Mouse (Mus musculus) midbrain, postnatal 0 days (tissue): ENCODE results near the gene 9030025P20Rik. TPM values are rescaled to one million over a fixed set of nuclear protein-coding genes. Genes with fewer than 3 reads are reported as not detected.
A peak's percentile ranks its signal among the peaks of the same experiment; 100 is the strongest.
"Not testable (repeated sequence)": the region's sequence is repeated elsewhere in the genome, so short reads cannot be mapped to it uniquely, and the experiment has no call there.

Experiments used
- ATAC-seq: fragments of 200-750 bp; cut with Nextera tagmentation; 2 replicates; pipeline ENCODE4 v1.8.0; 2017; ENCODE audit warnings: moderate number of reproducible peaks, mild to moderate bottlenecking, moderate TSS enrichment, moderate library complexity; ENCODE audit not compliant: low FRiP score
- DNase-seq: peaks from one replicate; pipeline ENCODE4 v3.0.0-alpha.2; 2015; ENCODE audit warnings: low spot score
- H3K27ac ChIP-seq: fragments of 300-500 bp; sonication (generic); 2 replicates; pipeline ENCODE4 v1.5.1; 2014; ENCODE audit warnings: low read depth, mild to moderate bottlenecking, low read length, mixed read lengths
- H3K27me3 ChIP-seq: fragments of 300-500 bp; sonication (generic); 2 replicates; pipeline ENCODE4 v1.6.1; 2014; ENCODE audit warnings: low read length, control low read depth, mixed read lengths; ENCODE audit not compliant: insufficient read depth
- H3K36me3 ChIP-seq: fragments of 300-500 bp; sonication (generic); 2 replicates; pipeline ENCODE4 v1.6.1; 2014; ENCODE audit warnings: low read length, control low read depth, mixed read lengths; ENCODE audit not compliant: insufficient read depth
- H3K4me1 ChIP-seq: fragments of 300-500 bp; sonication (generic); 2 replicates; pipeline ENCODE4 v1.6.1; 2014; ENCODE audit warnings: mild to moderate bottlenecking, control low read depth, antibody characterized with exemption, low read length, mixed read lengths; ENCODE audit not compliant: insufficient read depth
- H3K4me2 ChIP-seq: fragments of 300-500 bp; sonication (generic); 2 replicates; pipeline ENCODE4 v1.6.1; 2014; ENCODE audit warnings: low read depth, mild to moderate bottlenecking, low read length, mixed read lengths; ENCODE audit not compliant: poor library complexity, severe bottlenecking
- H3K4me3 ChIP-seq: fragments of 300-500 bp; sonication (generic); 2 replicates; pipeline ENCODE4 v1.5.1; 2014; ENCODE audit warnings: low read depth, mild to moderate bottlenecking, low read length, moderate library complexity
- H3K9ac ChIP-seq: fragments of 300-500 bp; sonication (generic); replicated peaks from 2 replicates; pipeline ENCODE4 v1.6.1; 2014; ENCODE audit warnings: mild to moderate bottlenecking, low read length, moderate library complexity, mixed read lengths; ENCODE audit not compliant: poor library complexity, severe bottlenecking
- H3K9me3 ChIP-seq: fragments of 300-500 bp; sonication (generic); 2 replicates; pipeline ENCODE4 v1.6.1; 2016; ENCODE audit warnings: low read length, control low read depth
- CTCF ChIP-seq: IDR thresholded peaks from 2 replicates; pipeline ENCODE4 v1.5.1; 2016; ENCODE audit warnings: antibody characterized with exemption, mild to moderate bottlenecking
- WGBS: fragments of 180-500 bp; shearing (Covaris S2); extraction: QIAGEN DNeasy Blood & Tissue Kit; methylation state at CpG from one replicate; pipeline ENCODE4 v1.1.7; 2014; 5-methylcytosine and 5-hydroxymethylcytosine counted together
- polyA plus RNA-seq: library from polyadenylated mRNA; unstranded; fragments of >200 nt; fragmentation: Nextera tagmentation; extraction: Ambion mirVana; gene quantifications from 2 replicates; pipeline ENCODE4 v1.2.1, GENCODE M21; 2015
- total RNA-seq: library from RNA; depleted of rRNA; stranded (reverse); fragments of >200 nt; gene quantifications from 2 replicates; pipeline ENCODE4 v1.2.3, GENCODE M21; 2014

9030025P20Rik gene
- total and polyA plus RNA-seq, 2 experiments from 2014 or later, result 7.0 to 8.7 TPM

GRCm38 (mm10) chr17:14958686-14959327 is 19.5 kb upstream of the 9030025P20Rik start:
- DNase-seq (no peak), ATAC-seq (no peak)
- Histone ChIP-seq H3K9me3 (no peaks in the 10 kb centered on the region), H3K4me2 (no peak overlapping the region), H3K4me1 (peaks cover 3% of the 10 kb centered on the region; the same call in 1 of the 2 replicates), H3K27me3 (no peaks in the 10 kb centered on the region), H3K9ac (no peak overlapping the region), H3K27ac (no peak overlapping the region), H3K36me3 (peaks cover 5% of the 10 kb centered on the region; the same call in 1 of the 2 replicates), H3K4me3 (no peak overlapping the region)
- TF ChIP-seq CTCF, result no peak
- 96% methylated on average over 5 of the region's 5 CpGs for WGBS

DNA sequence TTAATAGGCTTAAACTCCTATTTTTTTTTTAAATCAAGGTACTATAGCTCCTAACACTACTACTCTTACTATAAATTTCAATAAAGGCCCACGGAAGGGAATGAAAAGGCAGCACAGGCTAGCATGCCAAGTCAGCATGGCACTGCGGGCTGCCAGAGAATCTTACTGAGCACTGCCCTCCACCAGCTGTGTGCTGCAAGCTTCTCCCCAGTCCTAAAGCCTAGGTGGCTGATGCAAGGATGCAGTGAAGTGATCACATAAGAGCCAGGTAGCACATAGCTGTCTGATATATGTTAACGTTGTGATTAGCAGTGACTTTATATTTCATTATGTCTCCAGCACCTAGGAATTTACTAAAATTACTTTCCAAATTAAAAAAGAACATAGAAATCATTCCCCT is 18.3 kb upstream of the 9030025P20Rik start:
- Histone ChIP-seq H3K4me2 (peak overlapping the region; percentile 54), H3K27me3 (no peaks in the 10 kb centered on the region), H3K9me3 (no peaks in the 10 kb centered on the region), H3K9ac (0 out of 2 replicates have a peak overlapping the region, but pooled peaks have one; percentile 39), H3K36me3 (no peaks in the 10 kb centered on the region), H3K27ac (no peak overlapping the region), H3K4me1 (peaks cover 3% of the 10 kb centered on the region; the same call in 1 of the 2 replicates), H3K4me3 (peak overlapping the region; percentile 22)
- no peak for TF ChIP-seq CTCF
- 23% methylated on average over 3 of the region's 3 CpGs for WGBS
- ATAC-seq (no peak), DNase-seq (no peak)

GRCm38 (mm10) chr17:14960520-14960919 is 17.7 kb upstream of the 9030025P20Rik start:
- no peak for TF ChIP-seq CTCF
- no peaks in the 10 kb centered on the region for H3K27me3 ChIP-seq
- H3K4me2 ChIP-seq, result peak overlapping the region; percentile 95
- DNase-seq, result no peak
- ATAC-seq, result 0 out of 2 replicates have a peak, but pooled peaks have one; percentile 2
- no peaks in the 10 kb centered on the region for H3K36me3 ChIP-seq
- peaks cover 3% of the 10 kb centered on the region; the same call in 1 of the 2 replicates for H3K4me1 ChIP-seq
- under 1% methylated on average over 18 of the region's 23 CpGs for WGBS
- H3K9ac ChIP-seq, result peak overlapping the region; percentile 44; the same call in 1 of the 2 replicates
- H3K9me3 ChIP-seq, result no peaks in the 10 kb centered on the region
- peak overlapping the region; percentile 64 for H3K4me3 ChIP-seq
- no peak overlapping the region for H3K27ac ChIP-seq

GRCm38 (mm10) chr17:14960951-14961556 is 17.2 kb upstream of the 9030025P20Rik start, which contains the start of gene Phf10:
Phf10 (minus strand) TSS chr17:14961273.
- H3K9me3 ChIP-seq, H3K27me3 ChIP-seq, DNase-seq, H3K36me3 ChIP-seq, H3K4me1 ChIP-seq: not testable (repeated sequence)
- Histone ChIP-seq H3K4me2 (peak within 1 kb of the TSS; percentile 95), H3K4me3 (peak within 1 kb of the TSS; percentile 64), H3K9ac (peak within 1 kb of the TSS; percentile 62), H3K27ac (peak within 1 kb of the TSS; percentile 43; the same call in 1 of the 2 replicates)
- peak; percentile 85 for ATAC-seq
- WGBS, result 0% methylated on average over 11 of the region's 100 CpGs

DNA sequence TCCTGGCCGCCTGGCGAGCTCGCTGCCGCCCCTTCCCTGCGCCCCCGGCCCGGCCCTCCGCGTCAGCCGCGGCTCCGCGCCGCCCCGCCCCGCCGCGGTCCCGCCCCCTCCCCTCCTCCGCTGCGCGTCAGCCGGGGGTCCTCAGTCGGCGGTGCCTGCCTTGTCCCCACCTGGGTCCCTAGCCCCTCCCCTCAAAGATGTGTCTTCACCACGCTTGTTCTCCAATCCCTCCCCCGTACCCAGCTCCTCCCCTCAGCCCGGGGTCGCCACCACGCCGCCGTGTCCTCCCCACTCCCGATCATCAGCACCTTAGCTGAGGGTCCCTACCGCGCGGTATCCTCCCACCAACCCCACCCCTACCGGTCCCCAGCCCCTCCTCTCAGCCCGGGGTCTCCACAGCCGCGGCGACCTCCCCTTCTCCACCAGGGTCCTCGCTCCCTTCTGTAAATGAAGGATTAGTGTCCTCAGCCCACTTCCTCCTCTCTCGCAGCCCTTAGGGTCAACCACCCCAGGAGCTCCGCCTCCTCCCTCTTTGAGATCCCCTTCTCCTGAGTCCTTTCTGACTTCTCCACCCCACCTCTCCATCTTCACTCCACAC is 16.6 kb upstream of the 9030025P20Rik start:
- DNase-seq, H3K27ac ChIP-seq, H3K4me2 ChIP-seq, H3K4me1 ChIP-seq, H3K27me3 ChIP-seq, H3K9ac ChIP-seq, H3K36me3 ChIP-seq, H3K4me3 ChIP-seq, H3K9me3 ChIP-seq: not testable (repeated sequence)
- peak; percentile 89 for ATAC-seq
- WGBS, result no CpG with 5 or more reads among the region's 44 CpGs

DNA sequence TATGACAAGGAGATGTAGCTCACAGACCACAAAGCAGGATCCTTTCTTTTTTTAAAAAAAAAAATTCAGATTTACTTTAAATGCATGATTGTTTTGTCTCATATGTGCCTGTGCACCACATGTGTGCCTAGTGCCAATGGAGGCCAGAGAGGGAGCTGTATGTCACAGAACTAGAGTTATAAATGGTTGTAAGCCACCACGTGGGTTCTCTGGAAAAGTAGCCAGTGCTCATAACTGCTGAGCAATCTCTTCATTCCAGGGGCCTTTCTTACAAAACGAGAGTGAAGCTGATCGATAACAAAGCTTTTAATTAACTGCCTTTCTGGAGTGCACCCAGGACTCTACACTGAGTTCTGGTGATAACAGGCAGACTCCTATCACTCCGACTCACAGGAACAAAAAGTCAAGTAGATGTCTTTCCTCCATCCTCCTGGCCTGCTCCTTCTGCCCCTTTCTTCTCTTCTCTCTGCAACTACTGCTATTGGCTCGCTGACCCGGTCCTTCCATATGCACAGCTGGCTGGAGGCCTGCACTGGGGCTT is 9.8 kb upstream of the 9030025P20Rik start:
- H3K9ac ChIP-seq, H3K4me1 ChIP-seq, H3K36me3 ChIP-seq, H3K4me3 ChIP-seq, H3K27ac ChIP-seq, H3K27me3 ChIP-seq, H3K9me3 ChIP-seq, ATAC-seq, DNase-seq, H3K4me2 ChIP-seq: not testable (repeated sequence)
- no CpG with 5 or more reads among the region's 6 CpGs for WGBS

- H3K9ac ChIP-seq, H3K4me3 ChIP-seq, H3K9me3 ChIP-seq, H3K36me3 ChIP-seq, ATAC-seq, H3K4me2 ChIP-seq, H3K4me1 ChIP-seq, H3K27me3 ChIP-seq, DNase-seq, H3K27ac ChIP-seq: not testable (repeated sequence)
- 3% methylated on average over 4 of the region's 7 CpGs for WGBS
These were observed 428 bp upstream of the 9030025P20Rik start for GRCm38 (mm10) chr17:14977718-14978361.

GRCm38 (mm10) chr17:14990116-14990702 is 11.9 kb downstream of the 9030025P20Rik start:
- not testable (repeated sequence) for H3K9ac ChIP-seq, H3K36me3 ChIP-seq, H3K9me3 ChIP-seq, H3K27me3 ChIP-seq, ATAC-seq, H3K4me2 ChIP-seq, H3K4me3 ChIP-seq, H3K4me1 ChIP-seq, DNase-seq, H3K27ac ChIP-seq
- WGBS, result 73% methylated on average over 4 of the region's 5 CpGs
